Mouse (Mus musculus) hindbrain, embryonic 13.5 days (tissue): ENCODE results near the gene Prok1. TPM values are rescaled to one million over a fixed set of nuclear protein-coding genes. Genes with fewer than 3 reads are reported as not detected.

Experiments
- ATAC-seq: fragments of 200-750 bp; cut with Nextera tagmentation; 2 replicates; pipeline ENCODE4 v1.8.0; 2017; ENCODE audit warnings: moderate TSS enrichment; ENCODE audit not compliant: low FRiP score
- H3K27ac ChIP-seq: fragments of 300-500 bp; sonication (generic); 2 replicates; pipeline ENCODE4 v1.5.1; 2015; ENCODE audit warnings: inconsistent platforms, mild to moderate bottlenecking, moderate library complexity
- H3K27me3 ChIP-seq: fragments of 300-500 bp; sonication (generic); 2 replicates; pipeline ENCODE4 v1.6.1; 2015; ENCODE audit warnings: mild to moderate bottlenecking, inconsistent platforms
- H3K36me3 ChIP-seq: fragments of 300-500 bp; sonication (generic); 2 replicates; pipeline ENCODE4 v1.6.1; 2015; ENCODE audit warnings: mild to moderate bottlenecking, inconsistent platforms
- H3K4me1 ChIP-seq: fragments of 300-500 bp; sonication (generic); replicated peaks from 2 replicates; pipeline ENCODE4 v1.6.1; 2015; ENCODE audit warnings: inconsistent platforms
- H3K4me2 ChIP-seq: fragments of 300-500 bp; sonication (generic); 2 replicates; pipeline ENCODE4 v1.6.1; 2015; ENCODE audit warnings: inconsistent platforms, mild to moderate bottlenecking, moderate library complexity
- H3K4me3 ChIP-seq: fragments of 300-500 bp; sonication (generic); 2 replicates; pipeline ENCODE4 v1.5.1; 2015; ENCODE audit warnings: mild to moderate bottlenecking, inconsistent platforms
- H3K9ac ChIP-seq: fragments of 300-500 bp; sonication (generic); 2 replicates; pipeline ENCODE4 v1.6.1; 2015; ENCODE audit warnings: mild to moderate bottlenecking, inconsistent platforms
- H3K9me3 ChIP-seq: fragments of 300-500 bp; sonication (generic); 2 replicates; pipeline ENCODE4 v1.6.1; 2016; ENCODE audit warnings: inconsistent platforms
- WGBS: fragments of 180-500 bp; shearing (Covaris S2); methylation state at CpG from one replicate; pipeline ENCODE4 v1.1.7; 2015; 5-methylcytosine and 5-hydroxymethylcytosine counted together
- polyA plus RNA-seq: library from polyadenylated mRNA; unstranded; fragments of >200 nt; fragmentation: Nextera tagmentation; extraction: Ambion mirVana; gene quantifications from 2 replicates; pipeline ENCODE4 v1.2.1, GENCODE M21; 2015

Gene Prok1
- polyA plus RNA-seq, 1 experiment from 2014 or later: 0.32 TPM

- peaks cover 30% of the 10 kb centered on the region for H3K4me1 ChIP-seq
- H3K9ac ChIP-seq: 0 out of 2 replicates have a peak overlapping the region, but pooled peaks have one; percentile 20
- WGBS: 37% methylated on average over 7 of the region's 7 CpGs
- no peak overlapping the region for H3K4me3 ChIP-seq
- no peak overlapping the region for H3K4me2 ChIP-seq
- peak; percentile 73 for ATAC-seq
- peak overlapping the region; percentile 73 for H3K27ac ChIP-seq
- H3K36me3 ChIP-seq: no peaks in the 10 kb centered on the region
- 0 out of 2 replicates have a peak, but pooled peaks cover 2% of the 10 kb centered on the region for H3K27me3 ChIP-seq
- no peaks in the 10 kb centered on the region for H3K9me3 ChIP-seq
Observed at GRCm38 (mm10) chr3:107207625-107208253, 31.8 kb downstream of the Prok1 start.

- peaks cover 31% of the 10 kb centered on the region for H3K4me1 ChIP-seq
- H3K4me2 ChIP-seq: no peak overlapping the region
- no peak overlapping the region for H3K27ac ChIP-seq
- no peak overlapping the region for H3K9ac ChIP-seq
- 30% methylated on average over 4 of the region's 4 CpGs for WGBS
- no peak overlapping the region for H3K4me3 ChIP-seq
- H3K9me3 ChIP-seq: no peaks in the 10 kb centered on the region
- no peaks in the 10 kb centered on the region for H3K36me3 ChIP-seq
- 0 out of 2 replicates have a peak, but pooled peaks cover 2% of the 10 kb centered on the region for H3K27me3 ChIP-seq
- ATAC-seq: no peak
Observed at GRCm38 (mm10) chr3:107206490-107207150, 32.9 kb downstream of the Prok1 start.

GRCm38 (mm10) chr3:107205994-107206393 is 33.5 kb downstream of the Prok1 start:
- ATAC-seq: no peak
- H3K27me3 ChIP-seq: 0 out of 2 replicates have a peak, but pooled peaks cover 2% of the 10 kb centered on the region
- no peak overlapping the region for H3K4me3 ChIP-seq
- no peak overlapping the region for H3K27ac ChIP-seq
- WGBS: 15% methylated on average over 4 of the region's 4 CpGs
- H3K9me3 ChIP-seq: no peaks in the 10 kb centered on the region
- H3K4me2 ChIP-seq: no peak overlapping the region
- H3K9ac ChIP-seq: no peak overlapping the region
- peaks cover 37% of the 10 kb centered on the region for H3K4me1 ChIP-seq
- no peaks in the 10 kb centered on the region for H3K36me3 ChIP-seq

- Histone ChIP-seq H3K27me3 (0 out of 2 replicates have a peak, but pooled peaks cover 2% of the 10 kb centered on the region), H3K9ac (no peak overlapping the region), H3K4me3 (no peak overlapping the region), H3K27ac (no peak overlapping the region), H3K4me1 (peaks cover 37% of the 10 kb centered on the region), H3K36me3 (no peaks in the 10 kb centered on the region), H3K9me3 (no peaks in the 10 kb centered on the region), H3K4me2 (no peak overlapping the region)
- no peak for ATAC-seq
Observed at GRCm38 (mm10) chr3:107205170-107205569, 34.3 kb downstream of the Prok1 start.

- WGBS: 91% methylated on average over 3 of the region's 3 CpGs
- Histone ChIP-seq H3K4me3 (no peak overlapping the region), H3K36me3 (no peaks in the 10 kb centered on the region), H3K4me2 (no peak overlapping the region), H3K9ac (no peak overlapping the region), H3K27ac (no peak overlapping the region), H3K4me1 (peaks cover 37% of the 10 kb centered on the region), H3K27me3 (0 out of 2 replicates have a peak, but pooled peaks cover 2% of the 10 kb centered on the region), H3K9me3 (no peaks in the 10 kb centered on the region)
- ATAC-seq: no peak
Observed at GRCm38 (mm10) chr3:107204413-107204812, 35.1 kb downstream of the Prok1 start.

GRCm38 (mm10) chr3:107201310-107202180 is 38.0 kb downstream of the Prok1 start:
- Histone ChIP-seq H3K27ac (no peak overlapping the region), H3K4me2 (no peak overlapping the region), H3K4me3 (no peak overlapping the region), H3K36me3 (no peaks in the 10 kb centered on the region), H3K4me1 (peaks cover 12% of the 10 kb centered on the region), H3K27me3 (0 out of 2 replicates have a peak, but pooled peaks cover 4% of the 10 kb centered on the region), H3K9ac (no peak overlapping the region), H3K9me3 (no peaks in the 10 kb centered on the region)
- 27% methylated on average over 9 of the region's 9 CpGs for WGBS
- no peak for ATAC-seq

- 0 out of 2 replicates have a peak overlapping the region, but pooled peaks have one; percentile 13 for H3K9ac ChIP-seq
- peaks cover 4% of the 10 kb centered on the region; the same call in 1 of the 2 replicates for H3K4me1 ChIP-seq
- WGBS: 37% methylated on average over 6 of the region's 6 CpGs
- no peaks in the 10 kb centered on the region for H3K9me3 ChIP-seq
- H3K27ac ChIP-seq: no peak overlapping the region
- H3K27me3 ChIP-seq: no peaks in the 10 kb centered on the region
- H3K4me3 ChIP-seq: no peak overlapping the region
- H3K4me2 ChIP-seq: no peak overlapping the region
- ATAC-seq: peak; percentile 85
- no peaks in the 10 kb centered on the region for H3K36me3 ChIP-seq
Observed at GRCm38 (mm10) chr3:107188226-107188899, 51.1 kb downstream of the Prok1 start.

GRCm38 (mm10) chr3:107187022-107187421 is 52.5 kb downstream of the Prok1 start:
- no peak overlapping the region for H3K9ac ChIP-seq
- H3K4me1 ChIP-seq: peaks cover 4% of the 10 kb centered on the region; the same call in 1 of the 2 replicates
- no peaks in the 10 kb centered on the region for H3K36me3 ChIP-seq
- no peaks in the 10 kb centered on the region for H3K9me3 ChIP-seq
- H3K4me2 ChIP-seq: no peak overlapping the region
- ATAC-seq: no peak
- H3K27me3 ChIP-seq: no peaks in the 10 kb centered on the region
- H3K27ac ChIP-seq: no peak overlapping the region
- 67% methylated on average over 4 of the region's 4 CpGs for WGBS
- H3K4me3 ChIP-seq: no peak overlapping the region

- H3K4me1 ChIP-seq: peaks cover 4% of the 10 kb centered on the region; the same call in 1 of the 2 replicates
- WGBS: 83% methylated on average over 3 of the region's 3 CpGs
- H3K9me3 ChIP-seq: no peaks in the 10 kb centered on the region
- no peak overlapping the region for H3K4me2 ChIP-seq
- no peak overlapping the region for H3K27ac ChIP-seq
- no peak overlapping the region for H3K4me3 ChIP-seq
- H3K9ac ChIP-seq: no peak overlapping the region
- ATAC-seq: no peak
- H3K27me3 ChIP-seq: no peaks in the 10 kb centered on the region
- no peaks in the 10 kb centered on the region for H3K36me3 ChIP-seq
Observed at GRCm38 (mm10) chr3:107185597-107185996, 53.9 kb downstream of the Prok1 start.

GRCm38 (mm10) chr3:107183178-107183577 is 56.3 kb downstream of the Prok1 start:
- Histone ChIP-seq H3K4me1 (no peaks in the 10 kb centered on the region), H3K4me2 (no peak overlapping the region), H3K27me3 (no peaks in the 10 kb centered on the region), H3K27ac (no peak overlapping the region), H3K36me3 (no peaks in the 10 kb centered on the region), H3K4me3 (no peak overlapping the region), H3K9me3 (no peaks in the 10 kb centered on the region), H3K9ac (no peak overlapping the region)
- 89% methylated on average over 3 of the region's 3 CpGs for WGBS
- no peak for ATAC-seq
